Mouse (Mus musculus) forebrain, embryonic 10.5 days (tissue): ENCODE measurements around the gene Igf2. TPM values are rescaled to one million over a fixed set of nuclear protein-coding genes. Genes with fewer than 3 reads are reported as not detected.

Experiments used
- microRNA counts: library from miRNA; unstranded; fragments of <30 nt; microRNA quantifications from one replicate; lab custom pipeline; 2017
- microRNA-seq: library from miRNA; unstranded; fragments of <30 nt; microRNA quantifications from one replicate; pipeline ENCODE4, GENCODE M21; 2017
- polyA plus RNA-seq: library from polyadenylated mRNA; unstranded; fragments of >200 nt; fragmentation: Nextera tagmentation; extraction: Ambion mirVana; gene quantifications from 2 replicates; pipeline ENCODE4 v1.2.1, GENCODE M21; 2016

Gene Igf2
- polyA plus RNA-seq, 1 experiment from 2014 or later: 126 TPM

MicroRNAs within 50 kb of the gene (microRNA counts, 519-probe panel; counts per million panel counts)
- microRNA mmu-miR-483 (lab: Ali Mortazavi, UCI): 341 counts per million, percentile 65 among the panel's probes with 10 or more counts

Small RNA genes within 50 kb of the gene (microRNA-seq; reads per million reads assigned to microRNA genes)
- gene Mir483: 516 reads per million, percentile 67 among the genes with 10 or more reads in this experiment

Other genes with a start within 250 kb of the Igf2 start
- 0.18 TPM in 1 of 2 replicates, not detected in the other for gene Syt8, start 232.0 kb downstream of the Igf2 start, polyA plus RNA-seq
- gene Tnni2, start 225.0 kb downstream of the Igf2 start, polyA plus RNA-seq: 0.46 and 1.4 TPM in 2 replicates
- gene Lsp1, start 206.0 kb downstream of the Igf2 start, polyA plus RNA-seq: 10.7 and 12.0 TPM in 2 replicates
- 0.33 and 1.1 TPM in 2 replicates for gene Tnnt3, start 168.0 kb downstream of the Igf2 start, polyA plus RNA-seq
- 15.8 and 16.1 TPM in 2 replicates for gene Mrpl23, start 134.1 kb downstream of the Igf2 start, polyA plus RNA-seq
- not detected in 2 replicates for gene Gm49394, start 3.1 kb upstream of the Igf2 start, polyA plus RNA-seq
- gene Ins2, start 76.6 kb upstream of the Igf2 start, polyA plus RNA-seq: not detected in 2 replicates